Mouse (Mus musculus): ENCODE results near the gene Glis1. TPM values are rescaled to one million over a fixed set of nuclear protein-coding genes. Genes with fewer than 3 reads are reported as not detected.

The Glis1 gene
- polyA plus RNA-seq, 2 experiments from 2014 or later: not detected

DNA sequence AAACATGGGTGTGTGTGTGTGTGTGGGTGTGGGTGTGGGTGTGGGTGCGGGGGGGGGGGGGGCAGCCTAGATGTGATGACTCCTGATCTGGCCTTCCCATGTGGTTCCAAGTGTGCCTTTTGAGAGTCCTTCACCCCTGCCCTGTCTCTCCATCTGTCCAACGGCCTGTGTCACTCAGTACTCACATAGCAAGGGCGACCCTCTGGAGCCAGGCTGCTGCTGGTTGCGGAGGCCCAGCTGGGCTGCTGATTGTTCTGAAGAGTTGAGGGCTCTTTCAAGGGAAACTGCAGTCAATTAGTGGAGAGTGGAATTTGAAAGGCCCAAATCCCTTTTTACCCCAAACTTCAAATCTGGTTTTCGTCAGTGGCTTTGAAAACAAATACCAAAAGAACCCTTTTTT is 86.4 kb downstream of the Glis1 start:
- ATAC-seq: no peak

DNA sequence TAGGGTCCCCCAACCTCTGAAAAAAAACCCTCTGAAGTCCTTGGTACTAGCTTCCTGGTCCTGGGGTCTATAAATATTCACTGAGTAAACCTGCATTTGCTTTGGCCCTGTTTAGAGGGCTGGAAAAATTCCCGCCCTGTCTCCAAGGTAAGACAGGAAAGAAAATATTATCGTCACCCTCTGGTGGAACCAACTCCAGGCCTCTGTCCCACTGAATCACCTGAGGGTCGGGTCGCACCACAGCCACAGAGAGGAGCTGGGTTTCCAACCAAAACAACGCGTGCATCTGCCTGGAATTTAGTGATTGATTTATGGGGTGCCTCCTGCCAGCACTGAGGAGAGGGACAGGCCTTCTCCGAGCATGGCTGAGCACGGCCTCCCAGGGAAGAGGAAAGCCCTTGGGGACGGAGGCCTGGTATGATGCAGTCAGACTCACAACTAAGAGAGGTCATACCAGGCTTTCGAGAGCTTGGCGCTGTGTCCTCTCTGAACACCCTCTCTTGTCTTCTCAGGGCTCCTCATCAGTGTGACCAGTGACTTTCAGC is 89.3 kb downstream of the Glis1 start:
- no peak for ATAC-seq

DNA sequence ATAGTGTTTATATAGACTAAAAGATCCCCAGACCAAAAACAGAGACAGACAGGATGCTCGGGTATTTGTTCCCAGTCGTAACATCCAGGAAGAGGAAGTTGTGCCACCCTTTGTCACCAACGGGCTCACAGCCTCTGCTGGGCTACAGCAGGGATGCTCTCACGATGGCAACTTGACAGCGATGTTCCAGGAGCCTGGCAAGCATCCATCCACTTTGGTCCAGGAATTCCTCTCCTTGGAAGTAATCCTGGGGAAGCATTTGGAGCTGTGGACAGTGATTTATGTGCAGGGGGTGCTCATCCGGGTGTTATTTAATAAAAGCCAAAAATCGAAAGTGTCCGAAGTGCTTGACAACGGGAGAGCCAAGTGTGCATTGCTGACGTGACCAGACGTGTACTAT is 100.7 kb downstream of the Glis1 start:
- no peak for ATAC-seq

DNA sequence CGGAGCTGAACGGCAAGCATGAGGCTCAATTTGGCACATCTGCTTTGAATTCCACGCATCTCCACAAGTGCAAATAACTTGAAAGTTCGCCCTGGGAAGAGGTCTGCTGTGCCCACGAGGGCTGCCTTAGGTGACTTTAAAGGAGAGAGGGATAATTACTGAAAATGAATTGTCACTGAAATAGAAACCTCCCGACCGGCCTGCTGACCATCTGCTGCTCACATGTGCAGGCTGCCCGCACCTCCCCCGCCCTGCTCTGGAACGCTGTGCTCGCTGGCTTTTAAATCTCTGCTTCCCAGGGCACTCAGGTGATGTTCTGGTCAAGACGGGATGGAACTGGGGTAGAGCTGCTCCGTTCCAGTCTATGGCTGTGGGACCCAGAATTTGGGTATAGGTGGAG is 103.7 kb downstream of the Glis1 start:
- no peak for ATAC-seq

DNA sequence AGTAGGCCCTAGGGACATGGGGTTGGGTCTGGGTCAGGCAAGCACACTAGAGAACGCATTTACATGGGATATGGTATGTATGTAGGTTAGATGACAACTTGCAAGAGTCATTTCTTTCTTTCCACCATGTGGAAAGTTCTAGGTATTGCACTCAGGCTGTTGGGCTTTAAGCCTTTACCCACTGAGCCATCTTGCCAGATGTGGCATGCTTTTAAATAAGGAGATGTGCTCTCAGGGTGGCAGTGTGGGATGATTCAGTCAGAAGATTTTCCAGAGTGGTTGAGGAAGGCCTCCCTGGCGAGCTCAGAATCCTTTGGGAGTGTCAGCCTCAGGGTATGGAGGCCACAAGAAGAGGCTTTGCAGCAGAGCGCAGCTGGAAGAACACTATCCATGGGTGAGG is 104.2 kb downstream of the Glis1 start:
- no peak for ATAC-seq

DNA sequence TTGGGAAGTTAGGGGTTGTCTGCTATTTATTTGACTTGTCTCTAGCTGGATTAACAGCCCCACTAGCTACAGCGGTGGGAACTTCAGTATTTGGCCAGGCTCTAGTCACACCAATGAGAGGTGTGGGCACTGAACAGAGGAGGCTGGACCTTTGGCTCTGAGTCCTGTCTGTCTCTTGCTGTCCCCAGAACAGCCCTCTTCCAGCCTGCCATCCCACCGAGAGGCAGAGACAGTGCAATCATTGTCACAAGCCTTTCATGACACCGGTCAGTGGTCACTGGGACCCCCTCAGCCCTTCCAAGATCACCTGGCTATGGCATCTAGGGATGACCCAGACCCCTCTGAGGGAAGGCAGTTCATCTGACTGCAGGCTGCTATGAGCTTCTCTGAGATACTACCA is 104.6 kb downstream of the Glis1 start:
- ATAC-seq: no peak

DNA sequence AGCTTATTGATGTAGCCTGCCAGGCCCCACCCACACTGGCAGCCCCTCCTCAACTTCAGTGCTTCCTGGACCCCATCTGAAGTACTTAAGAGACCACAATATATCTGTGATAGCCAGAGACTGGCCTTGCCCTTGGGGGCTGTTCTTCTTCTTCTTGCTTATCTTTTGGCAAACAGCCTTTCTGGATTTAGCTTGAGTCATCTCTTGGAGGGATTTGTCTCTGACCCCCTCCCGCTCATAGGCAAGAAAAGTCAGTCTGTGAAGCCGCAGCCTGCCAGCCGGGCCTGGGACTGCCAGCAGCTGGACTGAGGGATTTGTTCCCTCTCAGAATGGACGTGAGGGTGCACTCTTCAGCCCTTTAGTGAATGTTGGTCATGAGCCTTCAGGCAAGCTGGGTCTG is 107.4 kb downstream of the Glis1 start:
- no peak for ATAC-seq

DNA sequence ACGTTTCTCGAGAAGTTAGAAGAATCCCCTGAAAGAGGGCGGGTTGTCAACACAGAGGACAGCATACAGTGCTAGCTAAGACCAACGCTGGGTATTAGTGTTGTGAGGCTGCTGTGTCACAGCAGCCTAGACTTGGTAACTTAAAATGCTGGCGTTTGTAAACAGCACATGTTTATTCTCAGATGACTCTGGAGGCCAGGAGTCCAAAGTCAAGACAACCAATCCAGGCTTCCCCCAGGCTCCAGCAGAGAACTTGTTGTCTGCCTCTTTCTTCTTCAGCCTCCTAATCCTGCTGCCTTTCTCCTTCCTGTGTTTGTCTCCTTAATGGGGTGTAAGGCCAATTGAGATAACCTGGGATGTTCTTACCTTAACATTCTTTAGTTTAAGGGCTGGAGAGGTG is 110.5 kb downstream of the Glis1 start:
- no peak for ATAC-seq

DNA sequence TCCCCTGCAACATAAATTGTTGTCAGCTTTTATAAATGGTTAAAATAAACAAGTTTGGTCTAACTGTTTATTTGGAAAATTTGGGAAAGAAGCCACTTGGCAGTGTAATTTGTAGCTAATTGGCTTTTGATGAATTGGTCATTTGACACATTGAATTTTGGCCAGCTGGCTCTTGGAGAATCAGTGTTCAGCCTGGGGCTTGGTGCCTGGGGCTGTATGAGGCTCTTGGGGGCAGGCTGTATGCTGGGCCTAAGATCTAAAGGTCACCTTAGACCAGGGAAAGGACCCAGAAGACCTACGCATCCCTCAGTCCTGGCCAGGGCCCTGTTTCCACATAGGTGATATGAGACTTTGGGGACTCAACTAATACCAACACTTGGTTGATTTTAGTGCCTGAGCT is 111.3 kb downstream of the Glis1 start:
- ATAC-seq: no peak

DNA sequence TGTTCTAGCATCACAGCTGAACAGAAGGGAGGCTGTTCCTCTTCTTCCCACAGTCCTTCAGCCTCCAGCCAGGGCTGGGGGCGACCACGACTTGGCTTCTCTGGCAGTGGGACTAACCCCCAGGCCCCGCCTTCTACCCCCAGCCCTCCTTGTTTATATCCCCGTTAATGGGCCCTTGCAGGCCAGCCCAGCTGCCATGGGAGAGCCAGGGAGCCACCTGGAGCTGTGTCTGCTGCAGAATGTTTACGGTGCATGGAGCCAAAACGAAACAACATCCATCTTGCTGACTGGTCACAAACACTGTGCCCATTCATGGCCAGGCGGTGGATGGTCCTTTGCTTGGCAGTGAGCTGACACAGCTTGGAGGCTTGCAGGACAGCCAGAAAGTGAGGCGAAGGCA is 112.1 kb downstream of the Glis1 start:
- ATAC-seq: no peak

DNA sequence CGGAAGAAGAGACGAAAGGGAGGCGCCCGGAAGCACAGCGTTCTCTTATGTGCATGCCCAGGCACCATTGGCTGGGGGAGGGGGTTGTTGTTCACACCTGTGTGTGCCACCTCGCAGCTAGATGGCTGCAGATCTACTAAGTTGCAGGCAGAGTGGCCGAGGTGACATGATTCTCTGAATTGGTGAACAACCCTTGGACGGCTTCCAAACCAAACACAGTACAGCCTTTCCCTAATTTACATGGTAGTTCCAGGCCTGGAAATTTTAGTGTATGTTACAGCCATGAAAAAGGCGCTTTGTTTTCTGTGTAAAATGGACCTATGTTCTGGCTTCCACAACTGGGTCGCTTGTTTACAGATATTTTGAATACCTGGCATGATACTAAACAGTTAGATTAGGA is 115.7 kb downstream of the Glis1 start:
- no peak for ATAC-seq

DNA sequence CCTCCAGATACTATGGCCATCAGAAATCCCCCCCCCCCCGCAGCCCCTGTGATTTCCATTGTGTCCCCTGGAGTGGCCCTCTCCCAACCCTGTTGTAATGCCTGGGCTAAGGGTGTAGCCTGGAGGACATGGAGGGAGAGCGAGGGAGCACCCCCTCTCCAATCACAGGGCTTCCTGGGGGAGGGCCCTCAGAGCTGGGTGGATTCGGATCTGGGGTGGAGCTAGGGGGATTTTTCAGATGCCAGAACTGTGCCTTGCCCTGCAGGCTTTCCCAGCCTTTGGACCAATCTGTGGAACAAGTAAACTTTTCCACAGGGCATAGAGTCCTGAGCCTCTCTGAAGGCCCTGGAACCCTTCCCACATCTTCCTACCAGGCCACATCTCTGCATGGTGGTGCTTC is 116.2 kb downstream of the Glis1 start:
- ATAC-seq: no peak

DNA sequence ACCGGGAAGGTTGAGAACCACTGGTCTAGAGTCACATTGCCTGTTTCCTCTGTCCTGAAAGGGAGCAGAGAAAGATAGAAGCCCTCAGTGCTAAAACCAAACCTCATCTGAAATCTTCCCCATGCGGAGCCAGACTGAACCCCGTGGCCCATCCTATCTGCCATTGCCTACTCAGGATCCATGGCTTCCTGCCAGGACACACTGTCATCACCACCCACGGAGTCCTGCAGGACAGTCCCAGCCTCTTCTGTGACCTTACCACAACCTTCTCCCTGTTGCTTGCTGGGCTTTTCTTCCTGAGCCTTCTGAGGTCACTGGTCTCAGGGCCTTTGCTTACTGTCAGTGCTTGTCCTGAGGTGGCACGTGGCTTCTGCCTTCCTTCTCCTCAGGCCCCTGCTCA is 118.3 kb downstream of the Glis1 start:
- no peak for ATAC-seq

DNA sequence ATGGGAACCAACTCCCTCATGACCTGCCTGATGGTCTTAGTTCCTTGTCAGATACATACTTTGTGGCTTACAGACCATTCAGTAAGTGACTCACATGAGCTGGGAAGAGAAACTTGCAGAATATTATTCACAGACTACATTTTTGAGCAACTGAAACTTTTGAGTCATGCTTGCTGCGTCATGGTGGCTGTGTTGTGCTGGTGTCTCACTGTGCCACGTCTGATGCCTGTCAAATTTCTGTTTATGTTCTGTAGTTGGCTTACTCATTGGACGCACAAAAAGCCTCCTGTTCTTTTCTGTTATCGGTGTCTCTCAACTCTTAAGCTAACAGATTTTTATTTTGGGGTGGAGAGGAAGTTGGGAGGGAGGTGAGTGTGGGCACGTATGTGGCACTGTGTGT is 119.4 kb downstream of the Glis1 start:
- ATAC-seq: no peak

DNA sequence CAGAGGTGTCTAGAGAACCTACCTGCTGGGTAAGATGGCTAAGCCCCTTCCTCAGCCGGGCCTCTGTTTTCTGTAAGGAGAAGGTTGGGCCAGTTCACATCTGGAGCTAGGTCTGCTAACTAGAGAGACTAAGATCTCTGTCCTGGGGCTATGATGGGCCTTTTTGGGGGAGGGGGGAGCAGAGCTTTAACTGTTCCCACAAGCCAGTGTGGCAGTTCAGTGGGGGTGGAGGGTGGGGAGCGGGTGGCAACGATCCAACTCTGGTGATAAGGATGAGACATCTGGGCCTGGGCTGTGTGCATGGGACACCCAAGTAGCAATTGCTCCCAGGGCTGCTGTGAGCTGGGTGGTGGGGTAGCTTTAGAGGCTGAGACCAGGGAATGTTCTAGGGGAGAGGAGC is 124.4 kb downstream of the Glis1 start:
- ATAC-seq: no peak

DNA sequence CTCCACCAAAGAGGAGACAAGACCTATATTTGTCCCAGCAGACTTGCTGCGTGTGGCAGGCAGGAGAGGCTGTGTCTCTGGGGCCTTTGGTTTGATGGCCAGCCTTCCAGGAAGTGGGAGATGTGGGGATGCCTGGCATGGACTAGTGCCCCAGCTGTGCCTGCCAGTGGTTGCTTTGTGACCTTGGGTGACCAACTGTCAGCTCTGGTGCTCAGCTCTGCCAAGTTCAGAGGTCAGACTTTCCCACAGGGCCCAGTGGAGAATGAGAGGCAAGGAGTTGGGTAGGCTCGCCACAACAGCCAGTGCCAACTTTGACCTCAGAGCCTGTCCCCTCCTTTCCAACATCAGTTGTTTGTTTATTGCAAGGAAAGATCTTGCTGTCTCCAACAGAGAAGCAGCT is 126.7 kb downstream of the Glis1 start:
- ATAC-seq: no peak

DNA sequence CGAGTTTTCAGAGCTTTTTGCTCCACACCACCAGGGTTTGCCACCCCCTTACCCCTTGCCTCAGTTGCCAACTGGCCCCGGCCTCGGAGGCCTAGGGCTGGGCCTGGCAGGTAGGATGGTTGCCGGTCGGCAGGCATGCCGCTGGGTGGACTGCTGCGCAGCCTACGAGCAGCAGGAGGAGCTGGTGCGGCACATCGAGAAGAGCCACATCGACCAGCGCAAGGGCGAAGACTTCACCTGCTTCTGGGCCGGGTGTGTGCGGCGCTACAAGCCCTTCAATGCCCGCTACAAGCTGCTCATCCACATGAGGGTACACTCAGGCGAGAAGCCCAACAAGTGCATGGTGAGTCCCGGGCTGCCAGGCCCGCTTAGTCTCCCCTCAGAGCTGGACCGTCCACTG is 133.8 kb downstream of the Glis1 start:
- ATAC-seq: no peak

DNA sequence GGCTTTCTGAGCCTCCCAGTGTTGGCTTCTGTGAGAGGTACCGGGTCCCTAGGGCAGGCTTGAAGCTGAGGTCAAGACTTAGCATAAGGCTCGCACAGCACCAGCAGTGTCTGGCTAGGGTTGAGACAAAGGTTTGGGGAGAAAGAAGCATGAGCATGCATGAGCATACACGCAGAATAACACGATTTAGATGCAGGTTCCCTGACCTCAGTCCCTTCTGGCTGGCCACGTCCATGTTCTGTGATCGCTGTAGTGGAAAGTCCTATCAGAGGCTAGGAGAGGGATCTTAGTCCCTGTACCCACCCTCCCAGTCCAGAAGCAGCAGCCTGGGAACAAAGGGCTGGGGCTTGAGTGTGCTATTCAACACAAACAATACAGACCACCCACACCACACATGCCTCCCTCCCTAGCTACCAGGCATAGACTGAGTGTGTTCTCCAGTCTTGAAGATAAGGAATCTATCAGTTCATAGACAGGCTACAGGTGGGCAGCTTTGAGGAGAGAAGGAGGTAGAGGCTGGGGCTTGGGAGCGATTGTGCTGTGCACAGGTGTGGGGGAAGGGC is 134.6 kb downstream of the Glis1 start:
- ATAC-seq: no peak

DNA sequence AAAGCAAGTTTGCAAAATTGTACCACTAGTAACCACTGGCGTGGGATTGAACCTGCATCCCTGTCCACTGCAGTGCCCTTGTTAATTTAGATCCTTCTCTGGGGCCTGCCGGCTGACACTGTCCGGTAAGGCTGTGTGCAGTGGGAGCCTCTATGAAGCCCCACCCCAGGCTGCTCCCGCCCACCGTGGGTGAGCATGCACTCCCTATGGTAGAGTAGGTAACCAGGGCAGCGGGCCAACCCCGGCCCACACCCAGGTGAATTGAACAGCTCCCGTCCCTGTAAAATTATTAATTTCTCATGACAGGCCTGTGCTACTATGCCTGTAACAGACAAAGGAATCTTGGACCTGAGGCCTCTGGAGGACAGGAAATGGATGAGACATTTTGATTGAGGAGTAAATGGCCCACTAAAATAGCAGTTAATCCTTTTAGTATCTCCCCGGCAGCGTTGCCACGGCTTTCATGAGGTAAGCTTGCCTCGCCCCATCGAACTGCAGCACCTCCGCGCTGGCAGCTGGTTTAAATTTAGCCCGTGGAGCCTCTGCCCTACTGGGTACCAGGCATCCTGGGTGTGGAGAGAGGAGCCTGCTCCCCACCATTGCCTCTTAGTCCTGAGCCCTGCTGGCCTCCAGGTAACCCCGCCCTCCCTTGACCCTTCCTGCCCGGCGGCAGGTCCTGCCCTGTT is 136.1 kb downstream of the Glis1 start:
- ATAC-seq: no peak

DNA sequence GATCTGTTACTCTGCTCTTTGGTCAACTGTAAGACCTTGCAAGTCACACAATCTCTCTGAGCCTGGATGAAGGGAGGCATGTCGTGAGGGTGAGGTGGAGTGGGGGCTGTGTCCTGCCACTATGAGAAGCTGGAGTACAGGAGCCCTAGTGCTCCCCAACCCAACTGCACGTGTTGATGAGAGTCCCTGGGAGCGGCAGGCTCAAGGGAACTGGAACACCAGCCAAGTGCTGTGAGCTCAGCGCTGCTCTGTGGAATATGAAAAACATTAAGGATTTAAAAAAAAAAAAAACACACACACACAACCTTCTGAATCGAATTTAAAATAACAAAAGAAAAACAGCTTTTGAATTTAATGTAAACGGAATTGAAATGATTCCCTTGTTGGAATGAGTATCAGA is 141.4 kb downstream of the Glis1 start:
- no peak for ATAC-seq

DNA sequence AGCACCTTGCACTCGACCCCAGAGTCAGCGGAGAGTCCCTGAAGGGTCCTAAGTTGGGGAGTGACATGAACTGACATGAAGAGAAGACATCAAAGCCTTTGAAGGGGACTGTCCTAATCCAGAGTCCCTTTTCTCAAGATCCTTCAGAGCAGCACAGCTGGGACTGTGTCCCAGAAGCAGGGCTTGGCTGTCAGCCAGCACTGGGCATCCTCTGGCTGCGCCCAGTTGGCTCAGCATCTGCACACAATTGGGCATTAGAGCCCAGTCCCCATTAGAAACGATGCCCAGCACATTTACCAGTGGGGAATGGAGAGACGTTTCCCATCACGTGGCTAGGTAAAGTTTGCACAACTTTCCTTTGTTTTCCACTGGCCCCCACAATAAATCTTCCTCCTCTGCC is 142.4 kb downstream of the Glis1 start:
- ATAC-seq: no peak

DNA sequence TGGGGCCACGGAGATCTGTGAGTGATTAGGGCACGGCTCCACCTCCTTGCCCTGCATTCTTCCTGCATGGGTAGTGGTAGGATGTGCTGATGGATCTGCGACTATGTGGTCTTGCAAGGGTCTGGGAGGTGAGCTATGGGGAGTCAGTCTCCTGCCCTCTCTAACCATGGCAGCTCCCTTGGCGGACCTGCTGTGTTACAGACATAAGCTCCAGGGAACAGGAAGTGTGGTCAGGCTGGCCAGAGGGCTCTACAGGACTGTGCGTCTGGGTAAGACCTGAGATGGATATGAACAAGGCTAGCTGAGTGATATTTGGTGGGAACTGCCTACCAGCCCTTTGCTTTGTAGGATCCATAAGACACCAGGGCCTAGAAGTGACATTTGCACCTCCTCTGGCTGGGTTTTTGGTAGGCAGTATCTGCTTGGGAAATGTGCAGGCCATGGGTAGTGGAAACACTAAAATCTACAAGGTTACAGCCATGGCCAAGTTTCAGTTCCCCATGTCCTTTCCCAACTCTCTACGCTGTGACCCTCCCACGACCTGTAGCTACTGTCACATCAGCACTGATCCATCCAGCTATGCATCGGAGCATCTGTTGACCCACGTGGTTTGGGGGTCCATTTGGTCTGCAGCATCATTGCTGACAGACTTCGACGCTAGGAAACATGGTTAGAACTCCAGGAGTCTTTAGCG is 142.9 kb downstream of the Glis1 start:
- no peak for ATAC-seq

DNA sequence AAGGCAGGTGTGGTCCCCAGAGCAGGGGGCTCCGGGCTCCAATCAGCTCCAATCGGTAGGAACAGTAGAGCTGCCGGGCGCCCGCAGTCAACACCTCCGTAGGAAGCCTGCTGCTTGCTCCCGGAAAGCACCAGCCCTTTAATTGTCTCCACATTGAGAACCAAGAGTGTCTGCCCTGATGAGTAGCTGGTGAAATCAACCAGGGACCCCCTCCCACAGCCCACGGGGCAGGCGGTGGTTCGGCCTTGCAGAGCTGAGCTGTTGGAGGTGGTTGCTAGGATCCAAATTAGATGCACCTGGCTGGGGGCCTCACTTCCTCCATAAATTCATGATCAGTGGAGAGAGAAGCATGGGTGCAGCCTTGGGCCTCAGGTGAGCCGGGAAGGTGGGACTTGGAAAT is 146.5 kb downstream of the Glis1 start:
- ATAC-seq: no peak

DNA sequence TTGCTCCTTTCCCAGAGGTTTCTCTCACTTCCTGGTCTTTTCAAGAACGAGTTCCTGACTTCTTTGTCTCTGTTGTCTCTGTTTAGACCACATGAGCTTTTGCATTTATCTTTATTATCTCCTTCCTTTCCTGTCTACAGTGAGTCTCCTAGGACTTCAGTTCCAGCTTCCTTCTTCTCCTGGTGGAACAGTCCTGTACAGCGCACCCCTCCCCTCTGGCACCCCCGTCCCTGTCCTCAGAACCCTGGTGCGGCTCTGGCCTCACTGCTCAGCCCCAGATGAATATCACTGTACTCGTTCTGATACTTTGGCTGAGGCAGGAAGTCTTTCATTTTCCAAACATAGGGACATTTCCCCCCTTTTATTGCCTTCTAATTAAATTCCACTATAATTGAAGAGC is 152.0 kb downstream of the Glis1 start:
- no peak for ATAC-seq

Data from CD4-positive, CD25-positive, alpha-beta regulatory T cell, adult 4 months (primary cell).